Mouse (Mus musculus): Measurements from ENCODE around the gene Rgs11.

GRCm38 (mm10) chr17:26229776-26230175, 27.0 kb downstream of the Rgs11 start:
- TF ChIP-seq CTCF (IDR thresholded peaks at IDR 0.05; ENCODE audit: extremely low read depth, insufficient read depth, low read length) (no peak), POLR2A (IDR thresholded peaks at IDR 0.05; ENCODE audit: extremely low read depth, insufficient read depth, low read length) (no peak)
